Mouse (Mus musculus): Measurements from ENCODE around the gene Gm10663. TPM values are rescaled to one million over a fixed set of nuclear protein-coding genes. Genes with fewer than 3 reads are reported as not detected.

Gene Gm10663
- polyA plus RNA-seq, 1 experiment = not detected

DNA sequence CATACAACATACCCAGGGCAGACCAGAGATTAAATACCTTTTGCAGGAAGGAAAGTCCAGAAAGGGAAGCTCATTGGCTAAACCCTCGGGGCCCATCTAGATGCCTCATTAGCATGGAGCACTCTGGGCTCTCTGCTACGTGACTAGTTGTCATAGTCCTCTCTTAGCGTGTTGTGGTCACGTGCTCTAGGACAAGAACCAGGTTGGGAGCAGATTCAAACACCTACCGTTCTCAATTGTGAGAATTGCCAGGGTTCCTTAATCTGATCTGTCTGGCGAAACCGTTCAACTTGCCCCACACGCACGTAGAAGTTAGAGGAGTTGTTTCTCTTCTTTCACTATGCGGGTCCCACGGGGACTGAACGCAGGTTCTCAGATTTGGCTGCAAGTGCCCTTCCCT lies 13.3 kb downstream of the Gm10663 start:
- TF ChIP-seq CTCF (IDR thresholded peaks at IDR 0.05; ENCODE audit: borderline replicate concordance, extremely low read depth, insufficient read depth, insufficient read length) (no peak), POLR2A (IDR thresholded peaks at IDR 0.05; ENCODE audit: borderline replicate concordance, extremely low read depth, insufficient read depth, insufficient read length, poor library complexity, severe bottlenecking) (no peak)
- no peak for DNase-seq (ENCODE audit: low read depth)

DNA sequence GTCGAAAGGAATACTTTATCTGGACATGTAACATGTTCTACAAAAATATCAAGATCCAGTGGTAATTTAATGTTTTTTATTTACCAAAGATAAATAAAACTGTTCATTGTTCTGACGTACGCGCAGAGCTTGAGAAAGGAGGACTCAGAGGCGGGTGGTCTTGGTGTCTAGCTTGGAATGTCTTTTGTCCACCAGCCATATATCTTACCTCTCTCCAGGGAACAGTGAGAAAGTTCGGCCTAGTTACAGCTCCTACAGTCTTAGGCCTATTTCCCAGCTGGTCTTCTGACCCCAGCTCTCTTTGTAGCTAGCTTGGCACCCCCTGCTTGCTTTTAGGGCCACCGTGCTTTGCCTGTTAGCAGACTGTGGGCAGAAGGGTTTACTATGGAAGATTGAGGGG lies 14.9 kb downstream of the Gm10663 start:
- TF ChIP-seq CTCF (IDR thresholded peaks at IDR 0.05; ENCODE audit: borderline replicate concordance, extremely low read depth, insufficient read depth, insufficient read length) (no peak), POLR2A (IDR thresholded peaks at IDR 0.05; ENCODE audit: borderline replicate concordance, extremely low read depth, insufficient read depth, insufficient read length, poor library complexity, severe bottlenecking) (no peak)
- no peak for DNase-seq (ENCODE audit: low read depth)

DNA sequence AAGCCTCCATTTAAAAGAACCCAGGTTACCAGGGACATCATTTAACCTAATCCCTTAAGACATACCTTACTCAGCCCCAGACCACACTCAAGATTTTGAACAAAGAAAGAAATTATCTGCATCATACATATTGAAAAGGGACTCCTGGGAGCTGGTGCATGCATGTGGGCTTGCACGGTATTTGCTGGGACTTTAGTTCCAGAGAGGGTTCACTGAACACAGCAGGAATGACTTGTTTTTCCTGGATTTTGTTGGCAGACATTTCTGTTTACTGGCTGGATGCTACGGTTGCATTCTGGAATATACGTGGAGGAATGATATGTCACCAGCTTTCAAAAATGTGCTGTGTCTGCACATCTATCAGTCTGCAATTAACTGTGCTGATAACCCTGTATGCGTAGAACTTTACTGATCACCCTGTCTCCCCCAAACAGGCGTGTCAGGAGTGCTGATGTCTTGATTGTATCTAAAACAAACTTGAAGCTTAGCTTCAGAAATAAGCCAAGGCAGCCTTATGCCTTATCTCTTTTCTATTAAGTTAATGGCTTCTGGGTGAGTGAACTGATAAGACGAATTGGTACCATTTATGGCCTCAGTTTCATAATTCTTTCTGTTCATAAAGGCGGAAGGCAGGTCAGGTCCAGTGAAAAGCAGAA lies 23.1 kb downstream of the Gm10663 start:
- no peak for DNase-seq (ENCODE audit: low read depth)
- no peak for TF ChIP-seq CTCF (IDR thresholded peaks at IDR 0.05; ENCODE audit: borderline replicate concordance, extremely low read depth, insufficient read depth, insufficient read length)
- TF ChIP-seq POLR2A (IDR thresholded peaks at IDR 0.05; ENCODE audit: borderline replicate concordance, extremely low read depth, insufficient read depth, insufficient read length, poor library complexity, severe bottlenecking) = no peak

DNA sequence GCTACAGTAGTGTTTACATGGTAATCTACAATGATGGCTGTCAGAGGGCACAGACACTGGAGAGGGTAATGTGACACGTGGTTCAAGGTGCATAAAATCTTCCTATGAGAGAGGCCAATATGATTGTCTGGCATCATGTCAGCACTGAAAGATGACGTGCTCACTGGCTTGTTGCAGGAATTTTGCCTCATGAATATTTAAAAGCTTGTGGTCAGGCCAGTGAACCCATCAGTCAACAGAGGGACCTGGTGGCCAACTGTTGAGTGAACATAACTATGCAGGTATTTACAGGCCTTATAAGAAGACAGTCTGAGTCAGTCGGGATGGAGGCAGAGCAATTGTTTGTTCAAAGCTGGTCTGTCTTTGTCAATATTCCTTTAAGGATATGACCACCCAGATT lies 24.9 kb downstream of the Gm10663 start:
- no peak for TF ChIP-seq POLR2A (IDR thresholded peaks at IDR 0.05; ENCODE audit: borderline replicate concordance, extremely low read depth, insufficient read depth, insufficient read length, poor library complexity, severe bottlenecking)
- TF ChIP-seq CTCF (IDR thresholded peaks at IDR 0.05; ENCODE audit: borderline replicate concordance, extremely low read depth, insufficient read depth, insufficient read length) = no peak
- no peak for DNase-seq (ENCODE audit: low read depth)

DNA sequence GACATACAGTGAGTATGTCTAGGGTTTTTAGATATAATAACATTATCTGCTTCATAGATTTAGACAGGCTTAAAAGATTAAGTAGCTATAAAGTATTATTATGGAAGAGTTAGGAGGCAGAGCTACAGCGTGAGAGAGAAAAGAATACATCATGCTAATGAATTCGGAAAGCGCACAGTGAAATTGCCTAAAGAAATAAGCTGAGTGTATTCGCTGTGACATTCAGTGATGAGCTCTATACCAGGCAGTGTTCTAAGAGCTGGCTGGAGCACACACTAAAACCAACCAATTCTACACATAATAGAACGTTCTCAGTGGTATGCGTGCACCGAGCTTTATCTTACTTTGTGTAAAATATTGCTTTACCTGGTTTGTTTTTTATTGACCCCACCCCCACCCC lies 28.8 kb downstream of the Gm10663 start:
- DNase-seq (ENCODE audit: low read depth) = peak; percentile 31
- TF ChIP-seq CTCF (IDR thresholded peaks at IDR 0.05; ENCODE audit: borderline replicate concordance, extremely low read depth, insufficient read depth, insufficient read length) = no peak
- no peak for TF ChIP-seq POLR2A (IDR thresholded peaks at IDR 0.05; ENCODE audit: borderline replicate concordance, extremely low read depth, insufficient read depth, insufficient read length, poor library complexity, severe bottlenecking)

DNA sequence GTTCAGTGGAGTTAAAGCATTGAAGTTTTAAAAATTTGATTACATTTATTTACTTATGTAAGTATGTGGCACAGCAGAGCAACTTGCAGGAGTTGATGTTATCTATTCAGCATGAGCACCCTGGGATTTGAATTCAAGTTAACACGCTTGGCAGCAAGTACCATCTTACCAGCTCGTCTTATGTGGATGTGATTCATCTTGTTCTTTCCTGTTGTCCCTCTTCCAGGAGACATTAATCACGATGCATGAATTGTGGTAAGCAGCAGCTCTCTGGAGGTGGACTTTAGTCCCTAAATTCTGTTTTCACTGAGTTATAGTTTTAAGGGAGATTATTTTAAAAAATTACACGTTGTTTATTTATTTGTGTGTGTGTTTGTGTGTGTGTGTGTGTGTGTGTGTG lies 29.2 kb downstream of the Gm10663 start:
- no peak for DNase-seq (ENCODE audit: low read depth)
- TF ChIP-seq CTCF (IDR thresholded peaks at IDR 0.05; ENCODE audit: borderline replicate concordance, extremely low read depth, insufficient read depth, insufficient read length) = no peak
- TF ChIP-seq POLR2A (IDR thresholded peaks at IDR 0.05; ENCODE audit: borderline replicate concordance, extremely low read depth, insufficient read depth, insufficient read length, poor library complexity, severe bottlenecking) = no peak

DNA sequence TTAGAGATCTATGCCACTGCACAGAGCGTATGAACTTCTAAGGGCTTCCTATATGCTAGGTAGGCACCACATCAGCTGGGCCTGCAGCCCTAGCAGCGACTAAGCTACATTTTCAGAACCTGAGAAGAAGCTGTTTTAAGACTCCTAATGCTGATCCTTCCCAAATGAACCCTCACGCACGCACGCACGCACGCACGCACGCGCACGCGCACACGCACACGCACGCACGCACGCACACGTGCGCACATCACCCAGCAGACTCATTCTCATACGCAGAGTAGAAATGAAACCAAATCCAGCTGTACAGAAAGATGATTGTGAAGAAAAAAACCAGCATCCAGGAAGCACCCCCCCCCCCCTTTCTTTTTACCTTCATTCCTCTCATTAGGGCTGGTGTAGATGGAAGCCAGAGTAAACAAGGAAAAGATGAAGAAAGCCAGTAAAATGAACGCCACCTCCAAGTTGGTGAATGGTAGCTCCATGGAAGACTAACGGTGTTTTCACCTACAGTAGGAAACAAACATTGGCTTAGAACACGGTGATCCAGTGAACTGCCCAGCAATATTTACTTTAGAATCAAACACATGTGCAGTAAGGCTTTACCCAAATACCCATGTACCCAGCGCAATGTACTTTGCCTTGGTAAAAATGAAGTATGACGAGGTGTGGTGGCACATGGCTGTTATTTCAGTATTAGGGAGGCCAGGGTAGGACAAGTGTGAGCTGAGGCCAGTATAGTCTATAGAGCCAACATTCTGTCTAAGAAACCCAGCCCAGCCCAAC lies 33.3 kb downstream of the Gm10663 start:
- TF ChIP-seq POLR2A (IDR thresholded peaks at IDR 0.05; ENCODE audit: borderline replicate concordance, extremely low read depth, insufficient read depth, insufficient read length, poor library complexity, severe bottlenecking) = no peak
- TF ChIP-seq CTCF (IDR thresholded peaks at IDR 0.05; ENCODE audit: borderline replicate concordance, extremely low read depth, insufficient read depth, insufficient read length) = no peak
- no peak for DNase-seq (ENCODE audit: low read depth)

DNA sequence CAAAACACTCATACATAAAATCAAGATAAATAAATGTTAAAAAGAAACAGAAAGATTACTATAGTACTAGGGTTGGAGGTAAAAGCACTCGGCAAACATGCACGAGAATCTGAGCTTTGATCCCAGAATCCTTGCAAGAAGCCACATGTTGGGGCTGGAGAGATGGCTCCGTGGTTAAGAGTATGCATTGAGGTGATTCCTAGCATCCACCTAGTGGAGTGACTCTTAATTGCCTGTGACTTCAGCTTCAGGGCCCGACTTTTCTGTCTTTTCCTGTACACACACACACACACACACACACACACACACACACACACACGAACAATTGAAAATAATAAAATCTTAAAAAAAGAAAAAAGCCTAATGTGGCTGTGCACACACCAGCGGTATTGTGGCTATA lies 34.1 kb downstream of the Gm10663 start:
- DNase-seq (ENCODE audit: low read depth) = no peak
- no peak for TF ChIP-seq POLR2A (IDR thresholded peaks at IDR 0.05; ENCODE audit: borderline replicate concordance, extremely low read depth, insufficient read depth, insufficient read length, poor library complexity, severe bottlenecking)
- no peak for TF ChIP-seq CTCF (IDR thresholded peaks at IDR 0.05; ENCODE audit: borderline replicate concordance, extremely low read depth, insufficient read depth, insufficient read length)

DNA sequence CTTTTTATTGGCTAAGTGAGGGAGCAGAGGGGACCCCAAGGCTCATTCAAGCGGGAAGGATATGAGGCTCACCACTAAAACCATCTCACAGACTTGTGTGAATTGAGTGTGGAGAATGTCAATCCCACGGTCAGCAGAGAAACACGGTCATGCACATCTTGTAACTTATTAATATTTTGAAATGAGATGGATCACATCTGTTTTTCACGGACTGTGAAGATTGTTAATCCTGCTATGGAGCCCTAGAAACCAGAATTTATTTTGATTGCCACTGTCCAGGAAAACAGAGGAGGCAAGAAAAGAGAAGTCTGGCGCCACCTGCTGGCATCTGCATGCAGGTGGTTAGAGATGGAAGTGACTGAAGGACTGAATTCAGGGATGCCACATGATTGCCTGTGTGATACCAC lies 35.5 kb downstream of the Gm10663 start:
- TF ChIP-seq POLR2A (IDR thresholded peaks at IDR 0.05; ENCODE audit: borderline replicate concordance, extremely low read depth, insufficient read depth, insufficient read length, poor library complexity, severe bottlenecking) (no peak), CTCF (IDR thresholded peaks at IDR 0.05; ENCODE audit: borderline replicate concordance, extremely low read depth, insufficient read depth, insufficient read length) (peak; percentile 90)
- DNase-seq (ENCODE audit: low read depth) = peak; percentile 86

DNA sequence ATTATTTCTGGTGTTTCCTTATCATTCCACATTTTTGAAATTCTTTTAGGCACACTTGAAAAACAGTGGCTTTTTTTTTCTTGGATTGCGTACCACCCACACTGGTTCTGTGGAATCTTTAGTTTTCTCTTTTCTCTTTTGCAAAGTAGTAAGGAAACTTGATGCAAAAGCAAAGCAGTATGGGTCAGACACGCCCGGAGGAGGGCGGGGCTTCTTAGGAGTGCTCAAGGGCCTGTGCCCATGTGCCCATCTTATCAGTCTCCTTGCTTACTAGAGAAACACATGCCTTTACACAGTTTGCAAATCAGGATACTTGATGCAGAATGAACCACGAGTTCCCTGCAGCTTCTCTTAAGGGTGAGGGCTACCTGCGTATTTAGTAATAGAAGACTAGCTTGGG lies 37.3 kb downstream of the Gm10663 start:
- TF ChIP-seq POLR2A (IDR thresholded peaks at IDR 0.05; ENCODE audit: borderline replicate concordance, extremely low read depth, insufficient read depth, insufficient read length, poor library complexity, severe bottlenecking) = no peak
- DNase-seq (ENCODE audit: low read depth) = no peak

DNA sequence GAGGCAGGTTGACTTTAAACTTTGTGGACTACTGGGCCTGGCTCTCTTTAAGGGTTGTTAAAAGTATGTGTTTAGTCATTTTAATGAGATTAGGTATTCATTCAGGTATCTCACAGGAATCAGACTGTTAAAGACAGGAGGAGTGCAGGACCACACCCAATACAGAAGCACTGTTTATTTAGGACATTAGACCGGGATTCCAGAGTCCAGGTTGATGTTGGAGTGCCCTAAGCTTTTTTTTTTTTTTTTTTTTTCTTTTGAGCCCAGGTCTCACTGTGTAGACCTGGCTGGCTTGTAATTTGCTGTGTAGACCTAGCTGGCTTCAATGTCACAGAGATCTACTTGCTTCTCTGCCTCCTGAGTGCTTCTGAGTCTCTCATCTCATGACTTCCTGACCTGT lies 51.2 kb downstream of the Gm10663 start:
- DNase-seq (ENCODE audit: low read depth) = no peak
- TF ChIP-seq CTCF (IDR thresholded peaks at IDR 0.05; ENCODE audit: borderline replicate concordance, extremely low read depth, insufficient read depth, insufficient read length) (no peak), POLR2A (IDR thresholded peaks at IDR 0.05; ENCODE audit: borderline replicate concordance, extremely low read depth, insufficient read depth, insufficient read length, poor library complexity, severe bottlenecking) (no peak)

DNA sequence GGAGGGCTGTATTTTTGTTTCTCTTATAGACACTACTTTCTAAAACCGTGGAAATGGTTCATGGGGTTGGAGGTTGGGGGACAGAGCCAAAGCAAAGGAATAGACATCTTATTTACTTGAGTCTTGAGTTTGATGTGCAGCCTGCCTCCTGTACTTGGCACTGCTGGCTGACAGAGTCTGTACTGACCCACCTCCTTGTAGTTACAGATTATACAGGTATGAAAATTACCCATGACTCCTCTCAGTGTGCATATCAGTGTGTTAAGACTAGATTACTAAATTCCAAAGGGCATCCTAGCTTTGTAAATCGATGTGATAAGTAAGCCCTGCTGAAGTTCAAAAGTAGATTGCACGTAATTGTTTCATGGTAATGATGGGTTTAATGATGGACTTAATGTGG lies 51.6 kb downstream of the Gm10663 start:
- DNase-seq (ENCODE audit: low read depth) = no peak
- TF ChIP-seq POLR2A (IDR thresholded peaks at IDR 0.05; ENCODE audit: borderline replicate concordance, extremely low read depth, insufficient read depth, insufficient read length, poor library complexity, severe bottlenecking) (no peak), CTCF (IDR thresholded peaks at IDR 0.05; ENCODE audit: borderline replicate concordance, extremely low read depth, insufficient read depth, insufficient read length) (no peak)

Other genes with a start within 250 kb of the Gm10663 start
- gene Klhl2, start 225.0 kb upstream of the Gm10663 start, polyA plus RNA-seq (2012; rRNA removed) = 41.2 and 44.9 TPM in 2 replicates
- gene Tmem192, start 127.8 kb upstream of the Gm10663 start, polyA plus RNA-seq (2012; rRNA removed) = 15.2 and 17.7 TPM in 2 replicates
- not detected in 2 replicates for gene Trim75, start 87.2 kb upstream of the Gm10663 start, polyA plus RNA-seq (2012; rRNA removed)
- gene Trim61, start 56.5 kb upstream of the Gm10663 start, polyA plus RNA-seq (2012; rRNA removed) = not detected in 2 replicates
- gene Trim60, start 56.4 kb upstream of the Gm10663 start, polyA plus RNA-seq (2012; rRNA removed) = not detected in 2 replicates
- 2.3 and 2.4 TPM in 2 replicates for gene Apela, start 37.7 kb upstream of the Gm10663 start, polyA plus RNA-seq (2012; rRNA removed)
- gene BC030870, start 54.5 kb downstream of the Gm10663 start, polyA plus RNA-seq (2012; rRNA removed) = not detected in 2 replicates

All from brain, embryonic 14.5 days (tissue).